Mouse (Mus musculus): ENCODE data around the gene Pitpna. TPM values are rescaled to one million over a fixed set of nuclear protein-coding genes. Genes with fewer than 3 reads are reported as not detected.

Pitpna gene
- polyA plus RNA-seq, 1 experiment: 160 TPM

DNA sequence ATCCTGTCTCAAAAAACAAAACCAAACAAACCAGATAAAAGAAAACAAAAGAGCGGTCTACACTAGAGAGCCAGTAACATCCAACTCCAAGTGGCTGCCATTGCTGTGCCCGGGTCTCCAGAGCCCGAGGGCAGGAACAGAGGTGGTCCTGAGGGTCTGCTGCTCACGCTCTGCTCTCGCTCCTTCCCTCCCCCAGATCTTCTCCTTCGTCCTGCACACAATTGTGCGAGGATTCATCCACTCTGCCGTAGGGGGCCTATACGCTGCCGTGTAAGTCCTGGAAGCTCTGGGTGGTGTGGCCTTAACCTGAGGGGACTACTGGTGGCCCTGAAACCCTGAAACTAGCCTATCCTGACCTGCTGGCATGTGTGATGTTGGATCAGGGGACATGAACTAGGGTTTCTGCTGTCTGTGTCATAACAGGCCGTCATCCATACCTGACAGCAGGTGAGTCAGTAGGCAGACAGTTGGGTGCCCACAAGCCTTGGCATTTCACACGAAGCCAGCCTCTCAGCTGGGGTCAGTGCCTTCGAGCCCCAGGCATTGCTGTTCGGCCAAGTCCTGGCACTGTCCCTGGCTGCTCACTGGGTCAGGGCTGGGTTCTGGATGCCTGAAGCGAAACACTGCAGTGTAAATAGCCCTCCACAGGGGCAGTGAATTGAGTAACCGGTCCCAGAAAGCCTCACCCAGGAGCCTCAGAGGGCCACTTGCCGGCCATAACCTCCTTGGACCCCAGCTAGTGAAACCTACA lies 17.3 kb upstream of the Pitpna start:
- Histone ChIP-seq H3K4me1 (ENCODE audit: control insufficient read depth, insufficient read depth, low read length) (no peaks in the 10 kb centered on the region), H3K27ac (ENCODE audit: insufficient read depth, low read length) (no peak overlapping the region), H3K4me3 (ENCODE audit: insufficient read depth, low read length) (no peak overlapping the region)
- TF ChIP-seq CTCF (IDR thresholded peaks at IDR 0.05; ENCODE audit: borderline replicate concordance, insufficient read depth, low read length) (no peak), POLR2A (IDR thresholded peaks at IDR 0.05; ENCODE audit: low read depth, low read length) (no peak)

- no peak overlapping the region for H3K27ac ChIP-seq (ENCODE audit: insufficient read depth, low read length)
- H3K4me1 ChIP-seq (ENCODE audit: control insufficient read depth, insufficient read depth, low read length): no peaks in the 10 kb centered on the region
- TF ChIP-seq CTCF (IDR thresholded peaks at IDR 0.05; ENCODE audit: borderline replicate concordance, insufficient read depth, low read length): no peak
- TF ChIP-seq POLR2A (IDR thresholded peaks at IDR 0.05; ENCODE audit: low read depth, low read length): no peak
- H3K4me3 ChIP-seq (ENCODE audit: insufficient read depth, low read length): no peak overlapping the region
Observed at GRCm38 (mm10) chr11:75571126-75571990, 16.5 kb upstream of the Pitpna start.

DNA sequence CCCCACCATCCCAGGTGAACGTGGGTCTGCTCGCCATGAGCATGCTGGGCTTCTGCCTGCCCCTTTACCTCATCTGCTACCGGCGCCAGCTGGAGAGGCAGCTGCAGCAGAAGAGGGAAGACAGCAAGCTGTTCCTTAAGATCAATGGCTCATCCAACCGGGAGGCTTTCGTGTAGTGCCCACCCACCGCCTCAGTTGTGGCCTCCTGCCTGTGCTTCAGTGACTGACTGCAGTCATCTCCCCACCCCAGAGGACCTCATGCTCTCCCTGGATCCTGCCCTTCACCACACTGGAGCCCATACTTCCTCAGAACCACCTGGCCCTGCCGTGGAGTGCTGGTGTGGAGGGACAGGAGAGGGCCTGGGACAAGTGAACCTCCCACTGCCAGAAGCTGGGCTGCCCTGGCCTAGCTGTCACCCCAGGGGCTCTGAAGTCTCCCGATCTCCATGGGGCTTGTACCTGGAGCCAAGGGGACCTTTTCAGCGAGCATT lies 15.6 kb upstream of the Pitpna start:
- H3K4me3 ChIP-seq (ENCODE audit: insufficient read depth, low read length): no peak overlapping the region
- no peaks in the 10 kb centered on the region for H3K4me1 ChIP-seq (ENCODE audit: control insufficient read depth, insufficient read depth, low read length)
- H3K27ac ChIP-seq (ENCODE audit: insufficient read depth, low read length): no peak overlapping the region
- TF ChIP-seq POLR2A (IDR thresholded peaks at IDR 0.05; ENCODE audit: low read depth, low read length) (no peak), CTCF (IDR thresholded peaks at IDR 0.05; ENCODE audit: borderline replicate concordance, insufficient read depth, low read length) (no peak)

GRCm38 (mm10) chr11:75572854-75573650 lies 14.8 kb upstream of the Pitpna start:
- Histone ChIP-seq H3K4me1 (ENCODE audit: control insufficient read depth, insufficient read depth, low read length) (no peaks in the 10 kb centered on the region), H3K27ac (ENCODE audit: insufficient read depth, low read length) (no peak overlapping the region), H3K4me3 (ENCODE audit: insufficient read depth, low read length) (no peak overlapping the region)
- TF ChIP-seq CTCF (IDR thresholded peaks at IDR 0.05; ENCODE audit: borderline replicate concordance, insufficient read depth, low read length) (peak; percentile 95), POLR2A (IDR thresholded peaks at IDR 0.05; ENCODE audit: low read depth, low read length) (no peak)

GRCm38 (mm10) chr11:75574378-75575123 lies 13.3 kb upstream of the Pitpna start:
- no peak overlapping the region for H3K4me3 ChIP-seq (ENCODE audit: insufficient read depth, low read length)
- no peaks in the 10 kb centered on the region for H3K4me1 ChIP-seq (ENCODE audit: control insufficient read depth, insufficient read depth, low read length)
- no peak overlapping the region for H3K27ac ChIP-seq (ENCODE audit: insufficient read depth, low read length)
- TF ChIP-seq CTCF (IDR thresholded peaks at IDR 0.05; ENCODE audit: borderline replicate concordance, insufficient read depth, low read length): no peak
- TF ChIP-seq POLR2A (IDR thresholded peaks at IDR 0.05; ENCODE audit: low read depth, low read length): no peak

DNA sequence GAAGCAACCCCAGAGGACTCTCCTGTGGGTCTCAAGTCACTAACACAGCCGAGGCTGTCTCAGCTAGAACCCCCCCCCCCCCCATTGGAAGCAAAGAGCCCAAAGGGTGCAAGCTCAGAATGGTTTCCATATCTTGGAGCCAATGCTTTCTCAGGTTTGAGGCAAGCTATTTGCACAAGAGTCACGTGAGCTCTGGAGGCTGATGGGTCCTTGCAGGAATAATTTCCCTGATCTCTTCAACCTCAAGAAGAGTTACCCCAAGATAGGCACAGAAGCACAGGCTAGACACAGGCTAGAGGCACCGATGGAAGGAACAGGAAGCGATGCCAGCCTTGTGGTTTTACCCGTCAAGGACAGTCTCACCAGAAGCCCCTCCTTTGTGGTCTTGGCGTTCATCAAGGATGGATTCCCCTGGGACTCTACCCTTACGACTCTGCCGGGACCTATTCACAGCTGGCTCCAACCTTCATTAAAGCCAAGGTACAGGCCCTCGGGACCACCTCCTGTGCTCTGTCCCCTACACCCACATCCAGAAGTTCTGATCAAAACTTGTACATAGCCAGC lies 12.3 kb upstream of the Pitpna start:
- no peak overlapping the region for H3K27ac ChIP-seq (ENCODE audit: insufficient read depth, low read length)
- H3K4me3 ChIP-seq (ENCODE audit: insufficient read depth, low read length): no peak overlapping the region
- no peaks in the 10 kb centered on the region for H3K4me1 ChIP-seq (ENCODE audit: control insufficient read depth, insufficient read depth, low read length)
- TF ChIP-seq CTCF (IDR thresholded peaks at IDR 0.05; ENCODE audit: borderline replicate concordance, insufficient read depth, low read length) (no peak), POLR2A (IDR thresholded peaks at IDR 0.05; ENCODE audit: low read depth, low read length) (no peak)

- no peak for TF ChIP-seq POLR2A (IDR thresholded peaks at IDR 0.05; ENCODE audit: low read depth, low read length)
- no peak for TF ChIP-seq CTCF (IDR thresholded peaks at IDR 0.05; ENCODE audit: borderline replicate concordance, insufficient read depth, low read length)
- H3K4me1 ChIP-seq (ENCODE audit: control insufficient read depth, insufficient read depth, low read length): no peaks in the 10 kb centered on the region
- no peak overlapping the region for H3K4me3 ChIP-seq (ENCODE audit: insufficient read depth, low read length)
- H3K27ac ChIP-seq (ENCODE audit: insufficient read depth, low read length): no peak overlapping the region
Observed at GRCm38 (mm10) chr11:75578609-75579008, 9.3 kb upstream of the Pitpna start.

DNA sequence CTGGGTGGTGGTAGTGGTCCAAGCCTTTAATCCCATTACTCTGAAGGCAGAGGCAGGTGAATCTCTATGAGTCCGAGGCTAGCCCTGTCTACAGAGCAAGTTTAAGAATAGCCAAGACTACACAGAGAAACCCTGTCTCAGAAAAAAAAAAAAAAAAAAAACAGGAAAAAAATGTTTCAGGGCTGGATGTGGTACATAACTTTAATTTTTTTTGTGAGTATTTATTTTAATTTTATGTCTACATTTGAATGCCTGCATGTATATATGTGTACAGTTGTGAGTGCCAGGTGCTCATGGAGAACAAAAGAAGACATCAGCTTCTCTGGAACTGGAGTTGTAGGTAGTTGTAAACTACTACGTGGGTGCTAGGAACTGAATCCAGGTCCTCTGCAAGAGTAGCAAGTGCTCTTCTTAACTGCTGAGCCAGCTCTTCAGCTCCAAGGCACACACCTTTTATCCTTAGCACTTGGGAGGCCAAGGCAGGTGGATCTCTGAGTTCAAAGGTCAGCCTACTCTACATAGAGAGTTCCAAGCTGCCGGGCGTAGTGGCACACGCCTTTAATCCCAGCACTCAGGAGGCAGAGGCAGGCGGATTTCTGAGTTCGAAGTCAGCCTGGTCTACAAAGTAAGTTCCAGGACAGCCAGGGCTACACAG lies 6.3 kb upstream of the Pitpna start:
- no peaks in the 10 kb centered on the region for H3K4me1 ChIP-seq (ENCODE audit: control insufficient read depth, insufficient read depth, low read length)
- H3K4me3 ChIP-seq (ENCODE audit: insufficient read depth, low read length): no peak overlapping the region
- H3K27ac ChIP-seq (ENCODE audit: insufficient read depth, low read length): no peak overlapping the region
- TF ChIP-seq POLR2A (IDR thresholded peaks at IDR 0.05; ENCODE audit: low read depth, low read length) (no peak), CTCF (IDR thresholded peaks at IDR 0.05; ENCODE audit: borderline replicate concordance, insufficient read depth, low read length) (no peak)

Data from embryonic fibroblast, embryonic 13.5 days (primary cell).